Mouse (Mus musculus): ENCODE results near the gene Anks1b.
A peak's percentile ranks its signal among the peaks of the same experiment; 100 is the strongest.

The Anks1b gene

DNA sequence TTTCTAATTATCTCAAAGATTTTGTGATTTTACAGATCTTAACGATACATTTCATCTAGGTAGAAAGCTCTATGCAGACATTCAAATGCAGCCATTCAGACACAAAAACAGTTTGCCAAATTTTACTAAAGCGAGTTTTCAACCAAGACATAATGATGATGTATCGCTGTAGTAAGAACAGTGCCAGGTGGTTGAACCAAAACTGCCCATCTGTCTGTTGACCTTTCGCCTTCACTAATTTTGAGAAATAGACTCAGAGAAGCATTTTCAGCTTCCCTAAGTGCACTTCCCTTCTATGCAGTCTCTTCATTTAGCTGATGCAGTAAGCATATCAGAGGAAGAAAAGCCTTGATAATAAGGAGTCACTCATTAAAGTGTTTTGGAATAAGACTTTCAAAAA, 527.1 kb downstream of the Anks1b start:
- DNase-seq: no peak

DNA sequence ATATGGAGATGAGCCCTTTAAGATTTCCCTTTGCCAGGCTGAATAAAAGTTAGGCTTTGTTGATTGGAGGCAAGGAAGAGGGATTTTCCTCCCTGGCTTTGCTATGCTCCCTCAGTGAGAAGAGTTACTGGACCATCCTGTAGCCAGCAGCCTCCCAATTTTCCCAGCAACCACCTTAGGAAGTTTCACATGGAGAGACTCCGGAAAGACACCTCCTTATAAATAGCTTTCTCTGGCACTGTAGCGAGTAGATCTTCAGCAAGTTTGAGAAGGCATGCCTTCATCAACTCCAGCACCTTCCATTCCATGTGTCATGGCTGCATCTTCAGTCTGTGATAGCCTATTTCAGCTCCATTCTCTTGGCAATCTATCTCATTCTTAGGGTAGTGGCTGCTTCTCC, 535.2 kb downstream of the Anks1b start:
- DNase-seq: no peak

DNA sequence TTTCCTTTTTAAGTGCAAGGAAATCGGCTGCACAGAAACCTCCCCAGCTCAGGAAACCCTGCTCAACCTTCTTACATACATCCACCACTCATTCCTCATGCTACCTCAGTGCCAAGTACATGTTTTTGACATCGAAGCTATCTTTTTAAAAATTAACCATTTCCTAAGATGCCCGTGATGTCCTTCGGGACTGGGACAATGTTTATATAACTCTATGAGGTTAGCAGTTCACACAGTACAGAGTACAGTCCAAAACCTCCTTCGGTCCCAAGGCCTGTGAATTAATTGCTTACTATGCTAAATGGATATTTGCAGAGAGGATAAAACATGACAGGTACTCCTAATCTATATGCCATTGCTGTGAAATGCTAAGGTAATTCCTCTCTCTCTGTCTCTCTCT, 558.2 kb downstream of the Anks1b start:
- no peak for DNase-seq

DNA sequence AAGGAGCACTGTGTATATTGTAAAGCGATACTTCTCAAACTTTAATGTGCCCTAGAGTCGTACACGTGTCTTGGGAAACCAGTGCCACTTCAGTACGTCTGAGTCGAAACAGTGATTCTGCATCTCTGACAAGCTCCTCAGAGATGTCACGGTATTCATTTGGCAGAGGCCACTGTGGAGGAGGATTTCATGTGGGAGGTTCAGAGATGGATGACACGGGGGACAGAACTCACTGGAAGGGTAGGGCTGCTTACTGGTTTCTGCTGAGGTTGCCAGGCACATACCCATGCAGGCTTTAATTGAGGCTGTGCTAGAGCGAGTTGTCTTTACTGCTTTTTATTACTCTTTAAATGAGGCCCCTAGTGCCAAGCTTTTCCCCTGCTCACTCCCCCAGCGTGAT, 558.7 kb downstream of the Anks1b start:
- no peak for DNase-seq

DNA sequence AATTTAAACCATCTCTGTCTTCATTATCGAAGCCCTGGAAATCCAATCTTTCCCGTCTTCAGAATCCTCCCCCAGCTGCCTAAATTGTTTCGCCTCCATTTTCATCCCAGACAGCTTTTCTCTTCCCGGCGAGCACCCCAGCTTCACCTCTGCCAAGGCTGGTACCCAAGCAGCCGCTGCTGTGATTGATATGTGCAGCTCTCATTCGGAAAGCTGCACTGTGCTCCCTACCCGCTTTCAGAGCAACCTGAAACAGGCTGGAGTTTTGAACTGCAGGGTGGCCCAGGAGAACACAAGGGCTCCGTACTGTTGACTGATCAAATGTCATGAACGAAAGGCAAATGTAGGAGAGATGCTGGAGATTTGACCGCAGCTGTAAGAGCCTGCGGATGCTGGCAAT, 559.2 kb downstream of the Anks1b start:
- DNase-seq: peak; percentile 12

DNA sequence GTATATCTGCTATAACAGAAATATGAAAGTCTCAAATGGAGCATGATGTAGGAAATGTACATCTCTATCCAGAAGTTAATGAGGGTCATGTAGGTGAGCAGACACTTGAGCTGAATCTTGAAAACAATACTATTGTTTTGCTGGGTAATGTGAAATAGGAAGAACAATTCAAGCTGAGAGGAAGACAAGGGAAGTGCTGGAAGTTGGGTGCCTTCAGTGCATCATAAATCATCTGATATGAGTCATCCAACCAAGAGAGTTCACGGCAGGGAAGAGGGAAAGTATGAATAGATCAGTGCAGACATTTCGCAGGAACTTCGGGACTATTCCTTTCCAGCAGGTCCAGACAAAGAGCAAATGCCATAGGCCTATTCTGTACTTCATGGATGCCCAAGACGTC, 567.7 kb downstream of the Anks1b start:
- no peak for DNase-seq

DNA sequence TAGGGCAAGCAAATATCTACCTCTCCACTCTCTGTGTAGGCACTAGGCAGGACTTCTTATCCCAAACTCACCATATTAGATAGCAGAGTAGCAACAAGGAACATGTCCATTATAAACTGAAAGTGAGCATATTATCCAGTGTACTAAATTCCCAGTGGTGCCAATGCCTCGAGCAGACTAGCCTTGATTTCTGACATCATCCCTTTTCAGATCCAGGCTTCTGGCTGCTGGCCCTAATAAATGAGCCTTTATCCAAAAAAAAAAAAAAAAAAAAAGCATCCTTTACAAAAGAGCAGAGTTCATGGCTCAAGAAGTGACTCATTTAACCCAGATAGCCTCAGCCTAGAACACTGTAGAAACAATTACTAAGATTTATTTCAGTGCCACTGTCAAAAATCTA, 568.3 kb downstream of the Anks1b start:
- DNase-seq: no peak

DNA sequence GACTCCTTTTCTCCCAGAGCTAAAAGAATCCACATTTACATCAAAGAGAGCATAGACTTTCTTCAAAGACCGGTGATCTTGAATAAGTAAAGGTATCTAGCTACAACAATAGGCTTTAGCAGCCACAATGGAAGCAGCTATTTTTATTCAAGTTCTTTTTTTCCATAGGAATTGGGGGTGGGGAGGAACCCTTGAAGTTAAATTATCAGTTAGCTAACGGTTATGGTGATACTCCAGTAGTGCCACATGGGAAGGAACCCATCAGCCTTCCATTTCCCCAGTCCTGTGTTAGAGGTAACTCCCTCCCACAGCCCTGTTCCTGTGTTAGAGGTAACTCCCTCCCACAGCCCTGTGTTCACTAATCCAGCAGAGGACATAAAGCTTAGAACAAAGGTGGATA, 591.6 kb downstream of the Anks1b start:
- no peak for DNase-seq

DNA sequence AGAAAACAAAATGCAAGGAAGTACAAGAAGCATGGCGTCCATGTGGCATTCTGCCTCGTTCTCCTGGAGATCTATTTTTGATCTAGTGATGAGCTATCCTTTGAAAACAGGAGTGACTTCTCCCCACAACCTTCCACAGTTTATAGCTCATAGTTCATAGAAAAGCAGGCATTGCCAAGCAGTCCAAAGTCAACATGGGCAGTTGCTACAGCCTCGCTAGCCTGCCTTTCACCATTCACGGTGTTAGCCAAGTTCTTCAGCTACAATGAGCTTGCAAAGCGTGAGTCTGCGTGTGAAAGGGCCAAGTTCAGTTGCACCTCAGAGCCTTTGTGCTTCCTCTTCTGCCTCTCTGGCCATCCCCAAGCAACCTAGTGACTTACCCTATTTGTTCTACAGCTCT, 592.1 kb downstream of the Anks1b start:
- DNase-seq: no peak

DNA sequence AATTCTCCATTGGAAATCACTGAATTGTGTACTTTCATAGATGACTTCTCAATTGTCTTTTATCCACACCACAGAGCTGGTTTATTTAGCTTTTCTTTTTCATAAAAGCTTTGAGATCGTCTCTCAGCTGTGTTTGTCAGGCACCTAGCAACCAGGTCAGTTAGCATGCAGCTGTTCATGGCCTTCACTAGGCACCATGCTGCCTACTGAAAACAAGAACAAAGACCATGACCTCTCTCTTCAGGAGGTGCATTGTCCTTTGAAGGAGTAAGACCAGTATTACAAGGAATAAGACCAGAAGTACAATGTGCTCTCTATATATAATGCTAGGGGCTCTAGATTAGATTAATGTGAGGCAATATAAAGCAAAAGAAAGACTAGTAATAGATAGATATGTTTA, 594.2 kb downstream of the Anks1b start:
- DNase-seq: peak; percentile 46

DNA sequence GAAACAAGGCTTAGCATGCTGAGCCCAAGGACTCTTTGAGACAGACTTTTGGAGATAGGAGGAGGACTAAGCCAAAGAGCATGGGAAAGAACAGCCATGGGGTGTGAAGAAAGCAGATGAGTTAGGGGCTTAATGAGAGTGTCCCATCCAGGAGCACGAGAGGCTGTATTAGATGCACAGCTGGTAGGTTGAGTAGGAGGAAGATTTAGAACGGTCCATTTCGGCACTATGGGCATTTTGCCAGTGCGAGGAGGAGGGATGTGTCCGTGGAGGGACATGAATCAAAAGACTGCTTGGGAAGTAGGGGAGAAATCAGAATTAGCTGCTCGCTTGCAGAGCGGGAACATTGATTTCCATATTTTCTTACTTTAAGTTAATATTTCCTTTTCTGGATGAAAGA, 620.1 kb downstream of the Anks1b start:
- no peak for DNase-seq

DNA sequence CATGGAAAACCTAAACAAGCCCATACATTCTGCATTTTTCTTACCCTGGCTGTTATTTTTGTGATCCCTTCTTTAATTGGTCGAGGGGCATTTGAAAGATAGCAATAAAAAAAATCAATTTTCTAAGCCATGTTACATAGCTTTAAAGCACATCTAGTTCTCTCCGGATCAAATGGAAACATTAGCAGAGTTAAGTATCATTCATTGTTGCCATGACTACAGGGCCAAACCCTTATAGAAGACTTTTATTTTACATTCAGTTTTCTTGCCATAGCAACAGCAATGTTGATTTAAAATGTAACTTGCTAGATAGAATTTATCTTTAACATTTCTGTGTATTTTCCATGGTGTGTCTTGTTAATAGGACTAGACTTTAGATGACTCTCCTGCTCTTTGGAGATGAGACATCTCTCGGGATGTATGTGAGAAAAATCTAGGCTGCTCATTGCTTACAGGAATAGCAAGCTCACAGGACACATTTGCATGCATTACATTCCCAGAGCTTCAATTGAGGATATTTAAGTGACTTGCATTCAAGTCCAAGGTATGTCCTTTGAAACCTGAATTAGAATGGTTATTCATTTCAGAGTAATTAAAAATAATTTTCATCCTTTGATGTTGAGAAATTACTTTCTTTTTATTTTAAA, 620.8 kb downstream of the Anks1b start:
- DNase-seq: no peak

DNA sequence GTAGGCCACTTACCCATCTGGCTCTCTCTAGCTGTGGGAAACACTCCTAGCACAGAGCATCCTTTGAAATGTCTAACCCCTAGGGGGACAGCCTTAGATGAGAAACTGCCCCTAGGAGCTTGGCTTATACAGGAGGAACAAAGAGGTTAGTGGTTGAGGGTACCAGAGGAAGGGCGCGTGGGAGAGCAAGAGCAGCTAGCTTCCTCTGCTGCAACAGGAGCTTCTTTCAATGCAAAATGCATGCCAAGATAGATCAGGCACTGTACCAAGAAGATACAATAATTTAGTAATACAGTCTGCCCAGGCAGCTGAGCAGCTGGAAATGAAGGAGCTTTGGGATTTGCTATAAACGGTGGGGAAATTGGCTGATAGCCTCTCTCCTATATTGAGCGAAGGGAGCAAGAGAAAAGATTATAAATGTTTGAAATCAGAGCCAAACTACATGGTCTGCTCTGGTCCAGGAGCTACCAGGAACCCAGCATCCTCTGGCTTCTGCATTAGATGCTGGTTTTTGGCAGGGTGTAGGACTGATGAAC, 621.7 kb downstream of the Anks1b start:
- peak; percentile 11 for DNase-seq

DNA sequence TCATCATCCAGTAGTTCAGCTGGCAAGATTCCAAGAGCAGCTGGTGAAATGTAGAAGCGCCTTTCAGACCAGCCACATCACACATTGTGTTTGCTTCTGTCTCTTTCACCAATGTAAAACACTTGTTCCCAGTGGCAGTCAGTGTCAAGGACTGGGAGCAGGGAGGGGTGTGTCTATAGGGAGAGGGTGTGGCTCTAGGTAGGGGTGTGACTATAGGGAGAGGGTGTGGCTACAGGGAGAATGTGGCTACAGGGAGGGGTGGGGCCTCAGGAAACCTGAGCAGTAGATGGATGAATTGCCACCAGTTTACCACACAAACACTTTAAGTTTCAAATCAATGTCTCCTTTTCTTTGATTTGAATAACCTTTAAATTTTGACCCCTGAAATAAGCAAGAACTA, 634.3 kb downstream of the Anks1b start:
- no peak for DNase-seq

DNA sequence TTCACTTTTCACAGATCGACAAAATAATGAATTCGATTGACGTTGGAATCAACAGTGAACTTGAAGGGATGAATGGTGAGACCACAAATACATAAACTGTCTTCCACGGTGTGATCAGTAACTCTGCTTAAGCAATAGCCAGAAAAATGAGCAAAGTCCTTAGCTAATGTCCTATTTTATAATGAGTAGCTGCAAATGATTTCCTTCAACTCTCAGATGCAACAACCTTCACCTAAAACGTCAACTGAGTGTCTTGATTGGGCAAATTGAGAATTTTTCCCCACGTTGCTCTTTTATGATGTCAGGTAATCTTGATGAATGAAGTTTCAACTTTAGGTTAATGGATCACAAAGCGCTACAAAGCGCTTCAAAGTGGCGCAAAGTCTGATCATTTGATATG, 639.5 kb downstream of the Anks1b start:
- DNase-seq: no peak

DNA sequence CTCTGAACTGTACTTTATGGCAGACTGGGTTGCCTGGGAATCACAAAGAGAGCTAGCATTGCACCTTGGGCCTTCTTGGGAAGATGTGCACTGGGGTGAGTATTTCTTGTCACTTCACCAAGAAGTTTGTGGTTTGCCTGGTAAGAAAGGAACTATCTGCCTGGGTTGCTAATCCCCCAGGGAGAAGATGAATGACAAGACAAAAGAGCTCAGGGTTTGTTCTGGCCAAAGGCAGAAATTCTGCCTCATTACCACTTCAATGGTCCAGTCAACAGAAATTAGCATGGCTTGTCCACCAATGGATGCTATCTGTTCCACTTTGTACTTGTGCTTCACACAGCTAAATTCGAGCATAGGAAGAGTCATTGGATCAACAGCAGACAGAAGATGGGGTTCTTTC, 658.5 kb downstream of the Anks1b start:
- peak; percentile 14 for DNase-seq

DNA sequence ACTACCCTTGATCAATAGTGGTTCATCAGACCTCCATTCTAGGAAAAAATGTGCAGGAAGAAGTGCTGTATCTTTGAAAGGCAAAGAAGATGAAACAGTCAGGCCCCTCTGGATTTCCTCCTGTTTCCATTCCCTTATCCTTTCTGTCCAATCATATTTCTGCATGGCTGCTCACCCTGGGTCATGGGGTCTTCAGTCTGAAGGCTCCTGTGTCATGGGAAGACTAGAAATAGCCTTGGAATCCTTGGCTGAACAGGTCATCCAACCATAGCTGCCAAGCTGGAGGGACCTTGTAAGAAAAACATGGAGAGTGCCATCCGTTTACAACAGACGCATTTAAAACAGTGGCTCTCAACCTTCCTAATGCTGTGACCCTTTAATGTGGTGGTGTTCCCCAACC, 662.1 kb downstream of the Anks1b start:
- no peak for DNase-seq

DNA sequence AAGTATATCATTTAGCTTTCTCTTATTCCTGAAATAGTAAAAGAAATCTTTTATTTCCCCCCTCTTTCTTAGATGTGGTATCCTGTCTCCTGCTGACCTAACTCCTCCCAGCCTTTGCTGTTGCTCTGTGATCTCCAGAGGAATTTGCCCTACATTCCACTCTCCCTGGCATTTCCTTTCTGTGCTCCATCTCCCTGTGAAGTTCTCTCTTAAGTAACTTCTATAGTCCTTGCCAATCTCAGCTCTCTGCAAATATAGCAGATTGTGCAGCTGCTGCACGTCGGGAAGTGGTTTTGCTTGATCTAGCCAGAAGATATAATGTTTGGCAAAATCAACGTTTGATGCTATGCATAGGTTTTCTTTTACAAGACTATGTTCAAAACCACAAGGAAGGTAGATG, 673.3 kb downstream of the Anks1b start:
- peak; percentile 7 for DNase-seq

DNA sequence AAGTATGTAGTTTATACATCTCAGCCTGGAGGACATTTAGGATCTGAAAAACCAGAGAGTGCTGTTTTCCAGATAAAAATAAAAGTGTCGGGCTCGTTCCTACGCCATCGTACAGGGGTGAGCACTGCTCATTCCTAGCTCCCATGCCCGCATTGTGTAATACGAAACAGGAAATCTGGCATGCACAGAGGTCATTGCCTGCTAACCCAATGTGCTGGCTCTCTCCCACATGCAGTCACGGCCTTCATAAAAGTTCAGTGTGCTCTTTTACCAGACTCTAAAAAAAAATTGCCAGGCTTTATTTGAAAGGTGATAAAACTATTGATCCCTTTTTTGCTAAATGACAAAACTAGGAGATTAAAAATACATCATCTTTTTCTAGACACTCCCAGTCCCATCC, 689.6 kb downstream of the Anks1b start:
- peak; percentile 24 for DNase-seq

DNA sequence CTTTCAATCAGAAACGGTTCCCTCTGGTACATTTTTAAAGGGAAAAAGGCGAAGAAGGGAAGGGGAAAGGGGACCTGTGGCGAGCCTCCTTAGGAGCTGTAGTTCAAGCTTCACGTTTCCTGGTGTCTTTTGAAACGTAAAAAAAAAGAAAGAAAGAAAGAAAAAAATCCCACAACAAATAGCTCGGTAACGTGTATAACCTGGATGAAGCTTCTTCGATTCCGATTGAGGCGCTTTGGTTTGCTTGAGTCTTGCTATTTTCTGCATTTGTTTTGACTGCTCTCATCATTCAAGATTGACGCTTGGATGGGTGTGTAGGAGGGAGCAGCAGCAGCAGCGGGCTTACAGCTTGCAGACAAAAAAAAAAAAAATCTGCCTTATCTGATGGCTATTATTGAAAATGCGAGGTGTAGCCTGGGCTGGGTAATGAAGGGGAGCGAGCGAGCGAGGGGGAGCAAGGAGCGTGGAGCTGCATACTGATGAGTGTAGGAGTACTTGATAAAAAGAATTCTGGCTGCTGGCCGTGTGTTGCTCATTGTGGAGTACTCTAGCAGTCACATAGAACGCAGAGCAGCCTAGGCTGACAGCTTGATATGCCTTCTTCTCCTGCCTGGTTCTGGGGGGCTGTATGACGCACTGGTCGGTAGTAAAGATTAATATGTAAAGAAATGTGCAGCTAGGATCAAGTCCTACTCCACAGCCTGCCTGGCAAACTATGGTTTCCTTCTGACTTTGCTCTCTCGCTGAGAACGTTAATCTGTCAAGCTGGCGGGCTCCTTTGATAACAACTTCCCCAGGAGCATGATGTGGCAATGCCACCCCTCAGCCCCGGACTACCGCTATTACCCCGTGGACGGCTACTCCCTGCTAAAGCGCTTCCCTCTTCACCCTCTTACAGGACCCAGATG, 703.1 kb downstream of the Anks1b start:
- DNase-seq: peak; percentile 66

DNA sequence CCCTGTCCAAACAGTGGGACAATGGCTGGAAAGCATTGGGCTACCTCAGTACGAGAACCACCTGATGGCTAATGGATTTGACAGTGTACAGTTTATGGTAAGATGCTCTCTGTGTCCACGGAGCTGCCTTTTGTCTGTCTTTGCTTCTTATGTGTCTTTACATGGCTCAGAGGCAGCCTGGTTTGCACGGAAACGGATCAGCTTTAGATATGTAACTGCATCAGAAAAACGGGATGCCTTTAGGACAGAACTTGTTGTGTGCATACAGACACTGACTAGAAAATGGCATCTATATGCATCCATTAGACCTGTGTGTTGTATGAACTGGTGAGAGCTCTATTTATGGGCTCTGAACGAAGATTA, 703.8 kb downstream of the Anks1b start:
- DNase-seq: no peak

DNA sequence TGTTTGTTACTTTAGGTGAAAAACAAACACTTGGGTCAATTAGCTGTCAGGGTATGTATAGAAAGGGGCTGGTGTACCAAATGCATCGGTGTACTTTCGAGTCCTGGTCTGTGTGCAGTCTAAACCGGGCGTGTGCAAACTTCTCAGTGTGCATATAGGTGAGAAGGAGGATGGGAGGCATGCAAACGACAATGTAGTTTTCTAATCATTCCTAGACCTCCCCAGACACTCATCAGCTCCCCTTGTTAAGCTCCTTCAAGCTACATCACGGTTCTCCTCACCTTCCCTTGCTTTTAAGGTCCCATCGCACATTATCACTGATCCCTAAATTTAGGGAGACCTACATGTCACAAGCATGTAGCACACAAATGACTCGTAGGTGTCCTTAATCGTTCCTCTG, 704.5 kb downstream of the Anks1b start:
- no peak for DNase-seq

DNA sequence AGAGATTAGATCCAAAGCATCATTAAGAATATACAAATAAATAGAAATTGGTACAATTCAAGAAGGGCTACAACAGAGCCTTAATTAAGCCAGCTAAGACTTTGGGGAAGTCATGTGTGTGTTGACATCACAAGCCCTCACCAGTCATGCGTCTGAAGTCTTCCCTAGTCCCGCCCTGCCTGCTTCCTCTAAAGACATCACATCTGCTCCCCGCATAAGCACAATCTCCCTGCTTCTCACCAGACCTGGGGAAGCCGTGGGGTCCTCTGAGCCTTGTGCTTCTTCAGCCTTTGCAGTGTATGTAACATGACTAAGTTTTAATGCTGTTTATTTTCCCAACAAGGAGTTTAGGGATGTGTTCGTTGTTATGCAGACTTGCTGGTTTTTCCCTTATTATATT, 706.7 kb downstream of the Anks1b start:
- no peak for DNase-seq

DNA sequence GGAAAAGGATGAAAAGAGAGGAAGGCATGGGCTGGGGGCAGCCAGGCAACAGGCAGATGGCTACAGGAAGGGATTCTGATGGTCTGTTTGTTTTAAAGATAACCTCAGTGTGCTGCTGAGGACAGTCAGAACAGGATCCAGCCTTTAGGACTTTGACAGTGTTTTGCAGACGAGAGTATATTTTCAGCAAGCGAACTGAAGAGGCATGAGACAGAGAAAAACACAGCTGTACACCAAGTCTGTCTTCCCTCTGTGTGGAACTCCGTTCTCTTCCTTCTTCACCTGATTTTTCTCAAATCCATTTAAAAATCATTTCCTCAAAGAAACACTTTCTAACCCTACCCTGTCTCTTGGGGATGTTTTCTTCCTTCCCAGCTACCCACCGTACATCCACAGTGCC, 710.7 kb downstream of the Anks1b start:
- DNase-seq: no peak

DNA sequence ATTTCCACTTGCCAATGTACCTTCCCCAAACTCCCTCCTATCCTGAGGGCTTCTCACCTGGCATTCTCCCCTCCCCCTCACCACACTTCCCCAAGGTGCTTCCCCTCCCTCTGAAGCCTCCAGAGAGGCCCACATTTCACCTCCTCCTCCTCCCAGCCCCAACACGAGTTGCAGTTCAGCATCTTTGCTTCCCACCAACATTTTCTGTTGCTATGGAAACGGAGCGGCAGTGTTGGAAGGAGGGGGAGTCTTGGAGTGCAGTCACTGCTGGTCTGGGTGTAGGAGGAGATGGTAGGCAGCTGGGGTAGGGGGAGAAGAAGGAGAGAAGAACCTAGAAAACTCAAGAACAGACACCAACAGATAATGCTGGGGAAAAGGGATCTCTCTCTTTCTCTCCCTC, 722.8 kb downstream of the Anks1b start:
- DNase-seq: peak; percentile 72

All from embryo, embryonic 11 days (tissue).